Mouse (Mus musculus) megakaryocyte, adult 5-6 weeks (primary cell): ENCODE data around the gene Nudt3. TPM values are rescaled to one million over a fixed set of nuclear protein-coding genes. Genes with fewer than 3 reads are reported as not detected.

ENCODE experiments used
- ATAC-seq: 2 replicates; pipeline ENCODE4 v1.8.0; 2016; ENCODE audit warnings: mild to moderate bottlenecking, inconsistent platforms; ENCODE audit not compliant: poor library complexity, severe bottlenecking
- total RNA-seq, 2 experiments: library from RNA; stranded (forward) in 1 of 2; stranded (reverse) in 1 of 2; fragments of 153-499, 151-499 nt in 1 of 2; fragments of 221-1000, 200-1000 nt in 1 of 2; gene quantifications; 2 replicates each; pipeline versions ENCODE4 v1.2.3 to v1.2.4; 2015 to 2017

The Nudt3 gene
- total RNA-seq, 2 experiments from 2014 or later: 32.9 to 91.6 TPM

DNA sequence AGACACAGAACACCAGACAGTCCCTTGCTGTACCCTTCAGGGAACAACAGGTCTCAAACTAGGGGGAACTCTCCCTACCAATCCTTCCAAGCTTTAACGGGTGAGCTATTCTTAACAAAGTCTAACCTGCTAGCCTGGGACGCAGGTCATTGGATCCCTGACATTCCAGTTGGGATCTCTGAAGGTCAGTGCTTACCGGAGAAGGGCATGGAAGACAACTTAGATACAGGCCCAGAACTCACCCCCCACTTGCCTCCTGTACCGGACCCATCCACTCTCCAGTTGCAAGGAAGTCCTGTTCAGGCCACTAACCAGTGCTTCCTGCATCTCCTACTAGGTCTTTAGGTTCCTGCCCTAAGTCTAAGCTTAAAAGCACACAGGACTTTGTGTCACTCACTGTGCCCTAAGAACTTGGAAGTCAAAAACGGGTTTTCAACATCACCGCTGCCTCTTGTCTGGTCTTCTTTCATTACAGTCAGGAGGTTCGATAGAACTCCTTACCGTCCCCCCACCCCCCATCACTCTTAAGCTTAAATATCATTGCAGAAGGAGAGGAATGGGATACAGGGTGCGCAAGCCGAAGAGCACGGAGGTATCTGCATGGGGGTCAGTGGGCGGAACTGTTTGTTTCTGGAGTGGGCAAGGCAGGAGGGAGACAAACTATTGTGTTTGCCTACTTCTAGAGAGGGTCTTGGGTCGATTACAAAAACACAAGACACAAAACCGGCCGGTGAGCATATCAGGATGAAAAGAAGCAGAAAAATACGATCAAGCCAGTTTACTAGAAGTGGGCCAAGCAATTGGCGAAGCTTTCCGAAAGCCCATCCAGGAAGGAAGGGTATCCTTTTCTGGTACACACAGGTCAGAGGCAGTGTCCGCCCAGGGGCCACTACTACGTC, 69.0 kb downstream of the Nudt3 start:
- ATAC-seq: no peak

GRCm38 (mm10) chr17:27552215-27553201, 70.8 kb downstream of the Nudt3 start:
- ATAC-seq: peak; percentile 10; the same call in 1 of the 2 replicates

DNA sequence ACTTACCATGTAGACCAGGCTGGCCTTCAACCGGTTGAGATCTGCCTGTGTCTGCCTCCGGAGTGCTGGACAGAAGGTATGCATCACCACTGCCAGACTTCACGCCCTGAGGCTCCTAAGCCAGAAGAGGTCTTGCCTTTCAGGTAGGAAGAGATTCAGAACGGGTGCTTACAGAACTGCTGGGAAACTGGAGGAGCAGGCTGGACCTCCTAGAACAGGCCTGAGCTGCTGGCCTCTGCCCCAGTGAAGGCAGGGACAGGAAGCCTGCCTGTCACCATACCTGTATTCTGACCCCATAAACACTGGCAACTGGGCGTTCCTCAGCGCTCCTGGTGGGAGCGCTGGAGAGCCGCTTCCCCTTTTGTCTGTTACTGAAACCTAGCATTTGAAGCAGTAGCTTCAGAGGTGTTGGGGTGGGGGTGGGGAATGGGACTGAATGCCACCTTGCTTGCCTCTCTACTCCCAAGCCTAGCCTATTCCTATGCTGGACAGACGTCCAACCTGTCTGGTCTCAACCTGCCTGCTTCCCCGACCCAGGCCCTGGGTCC, 71.8 kb downstream of the Nudt3 start:
- no peak for ATAC-seq

DNA sequence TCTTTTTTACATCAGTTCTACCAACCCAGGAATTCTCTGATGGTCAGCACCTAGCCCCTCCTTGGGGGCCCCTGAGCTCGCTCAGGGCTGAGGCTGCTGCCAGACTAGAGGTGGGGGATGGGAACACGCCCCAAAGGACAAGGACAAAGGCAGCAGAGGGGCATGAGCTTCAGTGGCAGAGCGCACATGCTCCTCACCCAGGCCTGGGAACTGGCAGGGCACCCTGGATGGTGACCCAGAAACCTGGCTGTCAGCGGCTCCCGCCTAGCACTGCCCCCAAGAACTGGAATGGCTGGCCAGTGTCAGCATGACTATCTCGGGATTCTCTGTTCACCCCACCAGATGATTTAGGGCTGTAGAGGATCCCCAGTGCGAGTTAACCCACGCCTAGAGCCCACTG, 74.1 kb downstream of the Nudt3 start:
- ATAC-seq: no peak

- ATAC-seq: no peak; the same call in 1 of the 2 replicates
These were observed 75.9 kb downstream of the Nudt3 start for GRCm38 (mm10) chr17:27547253-27547868.

- no peak for ATAC-seq
These were observed 76.7 kb downstream of the Nudt3 start for GRCm38 (mm10) chr17:27546574-27547085.

DNA sequence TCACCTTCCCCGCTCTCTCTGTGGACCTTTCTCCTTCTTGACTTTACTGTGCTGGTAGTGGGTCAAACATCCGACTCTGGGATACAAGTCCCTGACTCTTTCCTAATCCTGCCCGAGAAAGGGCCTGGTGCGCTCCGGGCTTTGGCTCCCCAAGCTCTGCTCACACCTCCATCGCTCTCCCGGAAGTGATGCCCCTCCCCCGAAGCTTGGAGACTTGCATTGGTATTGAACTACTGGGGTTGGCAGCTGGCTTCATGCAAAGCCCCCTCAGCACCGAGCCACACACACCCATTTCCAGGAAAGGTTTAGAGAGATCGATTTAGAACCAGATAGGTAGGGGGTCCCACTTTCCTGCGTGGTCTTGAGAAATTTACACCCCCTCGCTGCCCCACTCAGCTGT, 77.3 kb downstream of the Nudt3 start:
- ATAC-seq: no peak

- no peak for ATAC-seq
These were observed 78.7 kb downstream of the Nudt3 start for GRCm38 (mm10) chr17:27544551-27544950.

DNA sequence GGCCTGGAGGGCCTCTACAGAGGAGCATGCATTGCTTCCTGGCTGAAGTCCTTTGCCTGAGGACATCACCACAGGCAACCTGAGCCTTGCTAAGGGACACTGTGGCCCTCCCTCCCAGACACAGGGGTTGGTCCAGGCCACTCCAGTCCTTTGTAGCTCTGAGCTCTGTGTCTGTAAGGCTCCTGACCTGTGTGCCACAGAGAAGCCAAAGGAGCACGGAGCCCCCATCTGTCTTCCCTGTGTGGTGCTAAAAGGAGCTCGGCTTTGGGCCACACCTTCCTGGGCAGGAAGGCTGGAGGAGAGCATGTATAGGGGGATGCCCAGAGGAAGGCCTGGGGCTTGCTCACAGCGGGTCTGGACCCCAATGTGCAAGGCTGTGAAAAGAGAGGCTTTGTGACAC, 81.3 kb downstream of the Nudt3 start:
- no peak for ATAC-seq

- no peak for ATAC-seq
These were observed 82.0 kb downstream of the Nudt3 start for GRCm38 (mm10) chr17:27541261-27541660.

DNA sequence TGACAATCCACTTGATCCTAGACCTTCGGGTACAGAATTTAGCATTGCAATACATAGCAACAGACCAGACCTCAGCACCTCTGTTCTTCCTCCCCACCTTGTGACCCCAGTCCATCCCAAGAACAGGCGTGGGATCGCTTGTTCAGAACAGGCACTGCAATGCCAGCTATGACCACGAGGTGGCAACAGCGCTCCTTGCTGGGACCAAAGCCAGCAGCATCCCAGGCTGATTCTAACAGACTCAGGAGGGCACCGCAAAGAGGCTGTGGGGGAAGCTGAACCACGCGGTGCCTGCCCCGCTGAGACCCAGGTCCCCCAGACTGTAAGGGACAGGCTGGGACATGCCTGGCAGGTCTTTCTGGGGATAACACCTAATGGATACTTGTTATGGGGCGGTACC, 88.6 kb downstream of the Nudt3 start:
- ATAC-seq: peak; percentile 96

DNA sequence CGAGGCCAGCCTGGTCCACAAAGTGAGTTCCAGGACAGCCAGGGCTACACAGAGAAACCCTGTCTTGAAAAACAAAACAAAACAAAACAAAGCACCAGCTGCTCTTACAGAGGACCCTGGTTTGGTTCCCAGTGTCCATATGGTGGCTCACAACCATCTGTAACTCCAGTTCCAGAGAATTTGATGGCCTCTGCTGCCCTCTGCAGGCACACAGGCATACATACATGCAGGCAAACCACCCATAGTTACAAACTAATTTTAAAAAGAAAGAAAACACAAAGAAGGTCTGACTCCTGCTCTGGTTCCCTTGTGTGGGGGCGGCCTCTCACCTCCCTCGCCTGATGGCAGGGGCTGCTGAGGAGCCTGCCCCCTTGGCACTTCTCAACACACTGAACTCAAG, 89.9 kb downstream of the Nudt3 start:
- no peak for ATAC-seq

GRCm38 (mm10) chr17:27532095-27532494, 91.2 kb downstream of the Nudt3 start:
- ATAC-seq: no peak

Other genes with a start within 250 kb of the Nudt3 start
- not detected in 2 replicates for gene Grm4, start 102.1 kb downstream of the Nudt3 start, total RNA-seq (2015)
- gene Grm4, start 102.1 kb downstream of the Nudt3 start, total RNA-seq (2017): not detected in 2 replicates
- 159 and 170 TPM in 2 replicates for gene Hmga1, start 67.0 kb downstream of the Nudt3 start, total RNA-seq (2015)
- gene Hmga1, start 67.0 kb downstream of the Nudt3 start, total RNA-seq (2017): 89.8 and 99.6 TPM in 2 replicates
- 58.0 and 63.8 TPM in 2 replicates for gene AI413582, start 57.7 kb downstream of the Nudt3 start, total RNA-seq (2015)
- gene AI413582, start 57.7 kb downstream of the Nudt3 start, total RNA-seq (2017): 55.4 and 62.9 TPM in 2 replicates
- gene RPS10-NUDT3, start 11.7 kb upstream of the Nudt3 start, total RNA-seq (2015): not detected in 2 replicates
- not detected in 2 replicates for gene RPS10-NUDT3, start 11.7 kb upstream of the Nudt3 start, total RNA-seq (2017)
- gene Rps10, start 13.2 kb upstream of the Nudt3 start, total RNA-seq (2015): 1,486 and 1,560 TPM in 2 replicates
- 1,634 and 1,837 TPM in 2 replicates for gene Rps10, start 13.2 kb upstream of the Nudt3 start, total RNA-seq (2017)
- 0.87 and 1.2 TPM in 2 replicates for gene Pacsin1, start 32.0 kb upstream of the Nudt3 start, total RNA-seq (2015)
- 0.44 and 0.61 TPM in 2 replicates for gene Pacsin1, start 32.0 kb upstream of the Nudt3 start, total RNA-seq (2017)
- not detected in 2 replicates for gene Spdef, start 105.5 kb upstream of the Nudt3 start, total RNA-seq (2015)
- gene Spdef, start 105.5 kb upstream of the Nudt3 start, total RNA-seq (2017): not detected in 2 replicates
- 40.4 and 43.6 TPM in 2 replicates for gene D17Wsu92e, start 197.2 kb upstream of the Nudt3 start, total RNA-seq (2015)
- gene D17Wsu92e, start 197.2 kb upstream of the Nudt3 start, total RNA-seq (2017): 60.4 and 72.7 TPM in 2 replicates
- gene Snrpc, start 214.7 kb upstream of the Nudt3 start, total RNA-seq (2015): 109 and 136 TPM in 2 replicates
- gene Snrpc, start 214.7 kb upstream of the Nudt3 start, total RNA-seq (2017): 97.1 and 98.6 TPM in 2 replicates
- 2.6 and 3.5 TPM in 2 replicates for gene Uhrf1bp1, start 232.9 kb upstream of the Nudt3 start, total RNA-seq (2015)
- gene Uhrf1bp1, start 232.9 kb upstream of the Nudt3 start, total RNA-seq (2017): 3.0 and 3.1 TPM in 2 replicates